Mouse (Mus musculus): ENCODE data around the gene Rad54l. TPM values are rescaled to one million over a fixed set of nuclear protein-coding genes. Genes with fewer than 3 reads are reported as not detected.

The Rad54l gene
- total RNA-seq (2021), result 10 to 100 TPM; 10.4 to 10.6 TPM

DNA sequence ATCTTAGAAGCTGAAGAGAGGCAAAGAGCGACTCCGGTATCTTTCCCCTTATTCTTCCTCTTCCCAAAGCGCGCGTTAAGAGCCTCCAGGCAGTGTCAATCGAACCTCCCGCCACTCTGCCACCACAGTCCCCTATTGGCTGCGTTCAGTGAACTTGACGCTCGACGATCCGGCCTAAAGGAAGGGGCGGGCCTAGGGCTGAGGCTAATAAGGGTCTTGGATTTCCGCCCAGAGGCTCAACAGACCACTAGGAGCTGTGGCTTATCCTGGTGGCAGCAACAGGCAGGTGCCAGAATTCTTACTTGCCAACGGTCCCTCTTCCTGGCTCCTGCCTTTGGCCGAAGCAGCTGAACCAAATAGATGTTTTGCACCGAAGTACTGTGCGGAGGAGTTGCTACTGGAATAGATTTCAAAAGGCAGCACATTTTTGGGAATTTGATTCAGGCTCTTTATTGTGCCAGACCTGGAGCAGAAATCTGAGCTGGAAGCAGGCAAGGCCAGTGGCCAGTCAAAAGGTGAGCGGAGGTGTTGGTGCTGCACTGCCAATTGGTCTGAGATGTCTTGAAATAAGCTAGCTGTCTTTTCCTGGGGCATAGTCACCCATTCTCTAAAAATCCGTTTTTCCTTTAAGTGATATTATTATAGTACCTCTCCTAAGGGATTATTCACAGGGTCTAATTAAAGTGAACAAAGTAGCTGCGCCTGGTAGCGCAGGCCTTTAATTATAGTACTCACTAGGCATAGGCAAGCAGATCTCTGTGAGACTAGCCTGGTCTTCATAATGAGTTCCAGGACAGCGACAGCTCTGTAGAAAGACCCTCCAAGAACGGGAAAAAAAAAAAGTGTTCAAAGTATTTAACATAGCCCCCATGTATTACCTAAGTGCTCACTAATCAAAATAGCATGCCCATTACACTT is at the start of gene Rad54l, which contains the start of gene Pomgnt1:
Gene Rad54l, minus strand, starts transcription at position 89 of the 918 bp plus-strand sequence.
Gene Pomgnt1, plus strand, starts transcription at position 239 of the 918 bp plus-strand sequence.
- peak; percentile 90 for DNase-seq

DNA sequence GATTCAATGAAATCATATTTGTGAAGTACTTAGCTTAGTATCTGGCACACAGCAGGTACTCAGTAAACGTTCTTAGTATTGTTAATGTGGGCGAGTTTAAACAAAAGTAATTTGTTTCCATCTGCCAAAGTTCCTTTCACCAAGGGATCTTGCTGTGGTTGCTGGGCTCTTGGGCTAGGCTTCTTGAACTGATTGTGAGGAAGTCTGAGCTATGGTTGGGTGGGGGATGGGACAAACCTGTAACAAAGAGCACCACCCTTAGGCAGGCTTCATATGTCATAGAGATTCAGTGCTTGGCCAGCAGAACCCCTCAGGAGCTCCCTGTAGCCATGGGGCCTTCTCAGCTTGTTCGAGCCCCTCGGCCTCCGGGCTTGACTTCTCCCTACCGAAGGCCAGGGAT is 49.6 kb upstream of the Rad54l start, which contains the start of the genes 1700042G07Rik and Gm49337:
Gene 1700042G07Rik, plus strand, starts transcription at position 301 of the 400 bp plus-strand sequence.
Gene Gm49337, plus strand, starts transcription at position 313 of the 400 bp plus-strand sequence.
- no peak for DNase-seq

DNA sequence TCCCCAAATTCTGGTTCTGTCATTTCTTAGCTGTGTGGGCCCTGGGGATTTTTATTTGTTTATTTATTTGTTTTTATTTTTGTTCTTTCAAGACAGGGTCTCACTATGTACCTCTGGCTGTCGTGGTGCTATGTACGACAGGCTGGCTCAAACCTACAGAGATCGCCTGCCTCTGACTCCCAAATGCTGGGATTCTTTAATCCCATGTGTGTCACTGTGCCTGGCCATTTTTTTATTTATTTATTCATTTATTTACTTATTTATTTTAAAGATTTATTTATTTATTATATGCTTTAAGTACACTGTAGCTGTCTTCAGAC is 45.8 kb upstream of the Rad54l start:
- DNase-seq, result no peak

DNA sequence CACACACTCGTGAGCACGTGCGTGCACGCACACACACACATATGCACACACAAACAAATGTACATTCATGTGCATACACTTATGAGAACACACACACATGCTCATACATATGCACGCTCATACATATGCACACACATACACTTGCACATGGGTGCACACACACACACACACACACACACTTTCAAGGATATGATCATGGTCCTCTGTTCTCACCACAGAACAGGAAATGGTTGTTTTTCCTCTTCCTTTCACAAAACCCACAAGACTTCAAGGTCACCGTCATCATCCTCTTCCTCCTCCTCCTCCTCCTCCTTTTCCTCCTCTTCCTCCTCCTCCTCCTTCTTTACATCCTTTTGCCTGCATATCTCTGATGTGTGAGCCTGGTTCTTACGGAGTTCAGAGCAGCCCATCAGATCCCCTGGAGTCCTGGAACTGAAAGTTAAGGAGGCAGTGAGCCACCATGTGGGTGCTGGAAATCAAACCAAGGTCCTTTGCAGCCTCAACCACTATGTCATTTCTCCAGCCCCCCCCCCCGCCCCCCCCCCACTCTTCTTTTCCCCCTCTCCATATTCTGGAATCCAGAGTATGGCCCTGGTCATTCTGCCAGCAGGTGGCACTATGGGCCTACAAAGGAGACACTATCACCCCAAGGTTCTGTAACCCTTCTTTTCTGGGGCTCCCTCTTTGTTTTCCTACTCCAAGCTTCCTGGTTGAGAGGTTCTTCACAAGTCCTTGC is 45.3 kb upstream of the Rad54l start:
- DNase-seq, result peak; percentile 88

DNA sequence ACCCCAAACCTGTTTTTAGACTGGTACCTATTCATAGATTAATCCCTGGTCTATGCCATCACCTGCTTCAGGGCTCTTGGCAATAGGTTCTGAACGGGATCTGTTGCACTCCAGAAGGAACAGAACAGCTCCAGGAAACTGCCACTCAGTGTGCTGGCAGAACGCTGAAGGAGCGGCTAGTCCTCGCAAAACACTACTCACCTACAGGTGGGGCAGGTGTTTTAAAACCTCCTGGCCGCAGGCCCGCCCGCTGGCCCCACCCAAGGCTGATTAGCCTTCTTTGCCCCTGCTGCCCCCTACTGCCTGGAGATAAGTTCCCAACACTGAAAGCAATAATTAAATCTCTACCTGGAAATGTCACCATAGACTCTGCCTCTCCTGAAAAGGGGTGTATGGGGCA is 43.9 kb upstream of the Rad54l start, which contains the start of gene Tspan1:
Gene Tspan1, minus strand, starts transcription at position 198 of the 400 bp plus-strand sequence.
- no peak for DNase-seq

DNA sequence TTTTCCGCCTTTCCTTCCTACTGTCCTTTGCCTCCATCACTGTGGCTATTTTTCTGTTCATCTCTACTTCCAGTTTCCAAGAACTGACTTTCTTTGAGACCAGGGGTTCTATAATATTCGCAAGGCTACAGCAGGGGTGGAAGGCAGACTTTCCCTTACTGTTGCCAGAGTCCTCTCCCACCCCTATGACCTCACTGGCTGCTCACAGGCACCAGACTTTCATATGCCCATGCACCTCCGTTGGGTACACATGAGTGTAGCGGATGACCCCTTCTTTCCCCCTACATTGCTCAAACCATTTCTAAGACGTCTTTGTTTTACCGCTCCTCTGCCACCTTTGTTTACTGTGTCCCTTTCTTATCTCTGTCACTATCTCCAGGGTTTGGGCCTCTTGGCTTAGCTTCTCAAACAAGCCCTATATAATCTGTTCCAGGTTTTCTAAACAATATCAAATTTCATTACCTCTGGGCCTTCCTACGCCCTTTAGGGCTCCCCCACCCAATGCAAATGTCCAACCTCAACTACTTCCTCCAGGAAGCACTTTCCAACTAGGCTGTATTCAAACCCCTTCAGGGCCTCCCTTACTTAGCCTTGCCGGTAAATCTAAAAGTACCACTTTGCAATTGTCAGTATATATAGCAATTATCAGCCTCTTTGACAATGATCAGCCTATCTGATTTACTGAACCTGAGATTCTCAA is 42.4 kb upstream of the Rad54l start:
- no peak for DNase-seq

DNA sequence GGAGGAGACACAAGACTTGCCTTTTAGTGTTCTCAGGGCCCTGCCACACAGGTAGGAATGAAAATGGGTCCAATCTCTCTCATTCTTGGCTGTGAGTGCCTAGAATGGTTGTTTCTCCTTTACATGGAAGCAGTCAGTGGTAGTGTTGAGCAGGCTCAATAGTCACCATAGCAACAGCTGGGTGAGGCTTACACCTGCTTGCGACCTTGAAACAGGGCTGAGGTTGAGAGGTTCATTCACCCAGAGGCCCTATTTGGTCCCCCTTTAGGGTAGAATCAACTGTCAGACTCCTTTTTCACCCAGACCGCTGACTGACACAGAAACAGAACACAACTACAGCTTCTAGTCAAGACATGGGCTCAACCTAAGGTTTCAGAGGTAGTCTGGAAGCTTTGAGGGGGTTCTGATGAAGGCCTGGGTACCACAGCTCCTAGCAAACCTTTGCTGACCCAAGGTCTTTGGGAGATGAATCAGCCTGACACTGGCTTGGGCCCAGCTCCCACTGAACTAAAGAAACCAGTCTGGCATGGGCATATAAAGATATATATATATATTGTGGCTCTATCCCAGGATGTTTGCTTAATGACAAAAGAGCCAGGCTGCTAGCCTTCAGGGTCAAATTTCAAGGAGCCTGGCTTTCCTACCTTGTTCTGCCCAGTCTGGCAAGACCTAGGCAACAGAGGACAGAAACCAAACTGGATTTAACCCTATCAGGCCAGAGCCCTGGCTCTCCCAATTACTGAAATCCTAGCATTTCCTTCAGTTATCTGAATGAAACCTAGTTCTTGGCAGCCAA is 41.5 kb upstream of the Rad54l start:
- DNase-seq, result no peak

DNA sequence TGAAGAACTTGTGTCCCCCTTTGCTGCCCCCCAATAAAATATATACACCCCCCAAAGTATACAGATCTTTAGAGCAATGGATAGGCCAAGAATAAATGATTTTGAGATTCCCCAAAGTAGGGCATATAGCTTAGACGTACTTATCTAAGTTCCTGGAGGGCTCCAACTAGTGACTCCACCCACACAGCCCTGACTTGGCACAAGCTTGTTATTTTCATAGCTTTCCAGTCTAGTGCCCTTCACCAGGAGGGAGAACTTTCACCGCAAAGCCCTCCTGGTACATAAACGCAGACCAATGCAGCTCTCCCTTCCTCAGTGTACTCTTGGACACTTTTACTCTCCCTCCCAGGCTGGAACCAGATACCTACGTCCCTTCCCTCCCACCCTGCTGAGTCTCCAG is 38.7 kb upstream of the Rad54l start:
- no peak for DNase-seq

DNA sequence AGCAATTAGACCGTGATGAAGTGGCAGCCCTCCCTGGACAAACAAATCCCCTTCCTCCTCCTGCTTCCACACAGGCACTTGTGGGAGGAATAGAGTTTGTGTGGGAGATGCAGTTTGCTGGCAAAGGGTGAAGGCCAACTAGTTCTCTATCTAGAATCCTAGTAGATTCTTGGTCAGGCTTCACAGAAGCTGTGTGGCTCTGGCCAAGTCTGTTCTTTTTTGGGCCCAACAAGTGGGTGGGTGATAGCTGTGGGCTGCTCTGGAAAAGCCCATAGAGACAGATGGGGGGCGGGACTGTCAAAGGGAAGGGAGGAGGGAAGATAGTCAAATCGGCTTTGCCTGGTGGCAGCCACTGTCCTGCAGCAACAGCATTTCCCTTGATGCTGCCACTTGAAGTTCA is 37.3 kb upstream of the Rad54l start:
- peak; percentile 50 for DNase-seq

DNA sequence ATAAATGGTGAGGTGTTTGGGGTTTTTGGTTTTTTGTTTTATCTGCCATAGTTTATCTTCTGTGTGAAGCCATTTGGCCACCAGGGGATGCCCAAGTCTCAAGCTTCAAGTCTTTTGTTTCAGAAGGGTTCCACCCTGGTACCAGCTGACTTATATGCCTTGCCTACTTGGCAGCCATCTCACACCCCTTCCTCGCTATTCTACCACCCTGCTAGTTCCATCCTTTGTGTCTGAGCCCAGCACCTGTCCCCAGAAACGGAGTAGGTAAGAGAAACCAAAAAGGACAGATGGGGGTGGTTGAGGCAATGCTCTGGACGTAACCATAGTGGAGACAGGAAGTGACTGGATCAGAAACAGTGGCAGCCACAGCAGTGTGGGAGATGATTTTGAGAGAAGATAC is 36.4 kb upstream of the Rad54l start:
- peak; percentile 34 for DNase-seq

DNA sequence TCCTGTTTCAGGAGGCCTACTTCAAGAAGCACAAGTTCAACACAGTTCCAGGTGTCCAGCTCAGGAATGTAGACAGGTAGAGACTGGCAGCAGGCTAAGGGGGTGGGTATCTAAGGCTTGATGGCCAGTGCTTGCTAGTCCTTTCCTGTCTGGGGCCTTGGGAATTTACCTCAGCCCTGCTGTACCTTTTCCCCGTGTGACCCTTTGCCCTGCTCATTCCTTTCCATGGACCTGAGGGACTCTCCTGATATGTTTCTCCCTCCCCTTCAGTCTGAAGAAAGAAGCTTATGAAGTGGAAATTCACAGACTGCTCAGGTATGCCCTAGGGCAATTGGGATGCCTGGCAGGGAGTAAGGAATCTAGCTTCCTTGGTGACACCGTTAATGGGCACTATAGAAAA is 34.4 kb upstream of the Rad54l start:
- no peak for DNase-seq

DNA sequence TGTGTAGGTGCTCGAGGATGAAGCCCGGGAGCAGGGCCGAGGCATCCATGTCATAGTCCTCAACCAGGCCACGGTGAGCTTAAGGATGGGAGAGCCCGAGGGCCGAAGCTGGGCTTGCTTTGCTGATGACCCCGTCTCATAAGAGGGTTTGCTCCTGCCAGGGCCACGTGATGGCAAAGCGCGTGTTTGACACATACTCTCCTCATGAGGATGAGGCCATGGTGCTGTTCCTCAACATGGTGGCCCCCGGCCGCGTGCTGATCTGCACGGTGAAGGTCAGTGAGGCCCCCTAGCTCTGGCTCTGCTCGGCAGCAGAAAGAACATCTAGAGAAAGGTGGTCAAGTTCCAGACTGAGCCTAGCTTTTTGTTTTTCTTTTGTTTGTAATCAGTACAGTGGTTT is 29.2 kb upstream of the Rad54l start:
- DNase-seq, result no peak

DNA sequence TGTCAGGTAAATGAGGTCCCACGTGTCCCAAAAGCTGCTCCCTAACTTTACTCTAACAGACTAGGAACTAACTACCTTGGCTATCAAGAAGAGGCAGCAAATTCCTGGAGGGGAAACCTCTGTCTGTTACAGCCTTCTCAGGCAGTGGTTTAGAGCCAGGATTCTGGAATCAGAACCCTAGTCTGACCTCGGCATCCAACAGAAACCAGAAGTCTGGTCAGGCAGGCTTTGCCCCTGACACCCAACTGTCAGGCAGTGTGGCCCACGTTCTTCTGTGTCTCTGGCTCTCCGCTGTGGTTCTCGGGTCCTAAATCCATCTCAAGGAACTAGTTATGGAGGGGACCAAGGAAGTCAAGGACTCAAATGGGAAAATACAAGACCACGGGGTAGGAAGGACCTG is 27.7 kb upstream of the Rad54l start, which contains the start of gene Lurap1:
Gene Lurap1, minus strand, starts transcription at position 101 of the 400 bp plus-strand sequence.
- DNase-seq, result no peak

DNA sequence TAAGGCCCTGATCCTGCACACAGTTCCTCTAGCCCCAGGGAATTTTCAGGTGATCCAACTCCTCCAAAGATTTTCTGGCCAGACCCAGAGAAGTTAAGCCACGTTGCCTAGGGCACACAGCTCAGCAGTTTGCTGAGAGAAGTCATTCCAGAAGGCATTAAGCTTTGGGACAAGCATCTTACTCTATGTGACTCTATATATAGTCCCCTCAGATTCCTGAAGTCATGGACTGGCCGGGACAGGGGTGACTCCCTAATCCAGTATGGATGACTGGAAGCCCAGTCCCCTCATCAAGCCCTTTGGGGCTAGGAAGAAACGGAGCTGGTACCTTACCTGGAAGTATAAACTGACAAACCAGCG is 27.4 kb upstream of the Rad54l start:
- DNase-seq, result no peak

DNA sequence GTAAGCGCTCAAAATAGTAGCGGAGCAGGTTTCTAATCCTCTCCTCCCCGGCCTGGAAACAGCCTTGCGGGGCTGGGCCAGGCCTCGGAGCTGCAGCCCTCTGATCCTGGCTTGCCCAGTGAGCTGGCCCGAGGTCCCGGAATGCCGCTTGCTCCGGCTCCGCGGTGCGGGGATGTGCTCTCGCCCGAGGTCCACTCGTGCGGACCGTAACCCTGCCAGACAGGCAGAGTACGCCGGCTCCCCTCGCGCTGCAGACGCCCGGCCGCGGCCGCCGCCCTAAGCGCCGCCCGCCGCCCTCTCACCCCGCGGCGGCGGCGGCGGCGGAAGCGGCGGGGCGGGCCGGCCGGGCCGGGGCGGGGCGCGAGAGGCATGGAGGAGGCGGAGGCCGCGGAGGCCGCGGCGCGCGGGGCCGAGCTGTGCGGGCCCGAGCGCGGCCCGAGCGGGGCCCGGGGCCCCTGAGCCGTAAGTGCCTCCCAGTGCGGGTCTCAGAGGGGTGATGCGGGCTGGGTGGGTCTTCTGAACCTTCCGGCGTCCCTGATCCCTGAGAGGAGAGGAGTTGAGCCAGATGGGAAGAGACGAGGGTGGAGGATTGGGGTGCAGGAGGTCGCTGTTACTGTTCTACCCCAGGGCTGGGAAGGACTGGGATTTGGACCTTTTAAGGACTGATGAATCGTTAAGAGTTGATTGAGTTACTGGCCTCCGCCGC is 26.8 kb upstream of the Rad54l start:
- peak; percentile 75 for DNase-seq

DNA sequence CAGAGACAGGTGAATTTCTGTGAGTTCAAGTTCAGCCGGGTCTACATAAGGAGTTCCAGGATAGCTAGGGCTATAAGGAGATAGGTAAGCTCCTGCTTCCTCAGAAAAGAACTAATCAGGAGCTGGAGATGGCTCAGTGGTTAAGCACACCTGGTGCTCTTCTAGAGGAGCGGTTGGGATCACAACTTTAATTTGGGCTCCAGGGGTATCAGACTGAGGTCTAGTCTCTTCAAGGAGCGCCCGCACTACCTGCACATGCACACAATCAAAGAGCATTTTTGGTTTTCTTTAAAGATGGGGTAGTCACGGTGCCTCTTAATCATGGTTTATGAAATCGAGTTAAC is 26.3 kb upstream of the Rad54l start:
- DNase-seq, result no peak

DNA sequence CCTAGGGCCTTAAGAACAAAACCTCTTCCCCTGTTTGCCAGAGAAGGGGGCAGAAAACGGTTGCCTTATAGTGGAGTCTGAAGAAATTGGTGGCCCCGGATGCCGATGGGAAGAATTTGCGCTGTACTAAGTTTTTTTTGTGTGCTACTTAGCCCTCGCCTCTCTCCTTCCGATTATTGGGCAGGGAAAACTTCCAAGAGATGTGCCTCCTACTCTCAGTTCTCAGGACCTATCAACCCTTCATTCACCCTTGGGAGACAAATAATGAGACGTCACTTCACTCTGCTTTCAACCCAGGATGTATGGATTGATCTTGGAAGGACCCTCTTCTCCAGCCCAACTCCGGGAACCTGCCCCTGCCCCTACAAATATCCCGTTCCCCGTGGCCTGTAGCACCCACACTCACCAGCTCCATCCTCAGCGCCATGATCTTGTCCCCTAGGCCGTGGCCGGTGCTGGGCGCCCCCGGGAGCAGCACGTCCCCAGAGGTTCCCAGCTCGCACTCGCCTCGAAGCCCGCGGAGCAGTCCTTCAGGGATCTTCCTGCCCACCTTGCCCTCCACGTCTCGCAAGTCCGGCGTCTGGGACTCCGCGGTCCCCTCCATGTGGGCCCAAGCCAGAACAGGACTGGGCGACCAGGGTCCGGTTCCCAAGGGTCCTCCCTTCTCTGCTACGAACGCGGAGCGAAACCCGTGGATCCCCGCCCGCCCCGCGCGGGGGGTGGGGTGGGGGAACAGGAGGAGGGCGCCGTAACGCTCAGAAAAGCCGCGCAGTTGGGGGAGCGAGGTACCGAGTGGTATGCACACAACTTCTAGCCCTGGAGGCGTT is 20.6 kb upstream of the Rad54l start:
- peak; percentile 73 for DNase-seq

DNA sequence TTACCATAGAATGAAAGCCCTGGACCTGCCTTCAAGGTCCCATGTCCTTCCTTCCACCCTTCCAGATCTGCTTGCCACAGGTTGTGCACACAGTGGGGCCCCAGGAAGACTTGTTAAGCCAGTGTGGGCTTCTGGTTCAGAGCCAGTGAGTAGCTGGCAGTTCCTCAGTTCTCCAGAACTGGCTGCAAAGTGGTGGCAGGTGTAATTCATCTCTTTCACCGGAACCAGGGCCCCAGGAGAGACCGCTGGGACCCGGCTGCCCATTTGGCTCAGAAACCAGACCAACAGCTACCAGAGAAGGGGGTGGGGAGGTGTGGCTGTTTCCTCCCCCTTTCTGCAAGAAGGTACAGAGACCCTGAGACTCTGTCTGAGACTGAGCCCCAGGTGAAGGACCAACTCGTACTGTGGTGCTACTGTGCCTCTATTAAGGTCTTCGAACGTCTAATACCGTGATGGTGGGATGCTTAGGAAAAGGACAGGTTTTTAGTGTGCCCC is 19.9 kb upstream of the Rad54l start:
- no peak for DNase-seq

DNA sequence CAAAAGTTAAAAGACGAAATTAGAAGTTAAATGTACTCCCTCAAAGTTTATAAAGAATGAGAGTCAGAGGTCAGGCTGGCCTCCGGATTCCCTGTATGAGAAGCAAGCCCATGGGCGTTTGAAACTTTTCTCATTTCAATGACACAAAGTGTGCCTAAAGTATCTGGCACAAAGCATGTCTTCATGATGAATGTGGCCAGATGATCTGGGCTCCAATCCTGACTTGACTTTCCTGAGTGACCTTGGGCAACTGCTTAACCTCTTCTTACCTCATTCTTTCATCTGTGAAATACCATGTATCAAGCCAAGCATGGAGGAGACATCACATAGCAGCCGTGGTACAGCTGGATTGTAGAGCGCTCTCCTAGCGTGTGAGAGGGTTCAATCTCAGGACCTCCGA is 18.8 kb upstream of the Rad54l start:
- DNase-seq, result no peak

DNA sequence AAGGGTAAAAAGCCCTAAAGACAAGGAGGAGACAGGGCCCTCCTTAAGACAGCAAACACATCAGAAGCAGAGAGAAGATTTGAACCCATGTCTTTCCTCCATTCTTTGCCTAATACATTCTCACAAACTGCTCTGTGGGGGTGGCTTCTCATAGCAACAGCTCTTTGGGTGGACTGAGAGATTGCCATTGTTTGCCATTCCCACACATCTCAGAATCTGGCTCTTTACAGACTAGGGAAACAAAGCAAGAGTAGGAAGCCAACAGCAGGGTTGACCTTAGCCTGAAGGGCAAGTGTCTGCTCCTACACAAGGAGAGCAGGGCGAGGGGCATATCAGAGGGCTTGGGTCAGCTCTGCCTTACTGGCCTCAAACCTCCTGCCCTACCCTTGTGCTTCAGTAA is 18.2 kb upstream of the Rad54l start:
- DNase-seq, result no peak

Measured in heart, postnatal 4 days (tissue).